Mouse (Mus musculus) lung, embryonic 14.5 days (tissue): Measurements from ENCODE around the gene Osbp2. TPM values are rescaled to one million over a fixed set of nuclear protein-coding genes. Genes with fewer than 3 reads are reported as not detected.

Source experiments
- ATAC-seq: fragments of 200-750 bp; cut with Nextera tagmentation; 2 replicates; pipeline ENCODE4 v1.8.0; 2017; ENCODE audit warnings: mild to moderate bottlenecking, moderate TSS enrichment, moderate library complexity; ENCODE audit not compliant: insufficient read depth
- DNase-seq: peaks from one replicate; pipeline ENCODE4 v3.0.0-alpha.2; 2015
- H3K27ac ChIP-seq: fragments of 300-500 bp; sonication (generic); 2 replicates; pipeline ENCODE4 v1.5.1; 2014; ENCODE audit warnings: low read depth, mild to moderate bottlenecking, moderate library complexity
- H3K27me3 ChIP-seq: fragments of 300-500 bp; sonication (generic); 2 replicates; pipeline ENCODE4 v1.6.1; 2014; ENCODE audit warnings: low read length, control low read depth; ENCODE audit not compliant: insufficient read depth
- H3K36me3 ChIP-seq: fragments of 300-500 bp; sonication (generic); 2 replicates; pipeline ENCODE4 v1.6.1; 2014; ENCODE audit warnings: control low read depth; ENCODE audit not compliant: insufficient read depth
- H3K4me1 ChIP-seq: fragments of 300-500 bp; sonication (generic); 2 replicates; pipeline ENCODE4 v1.6.1; 2014; ENCODE audit warnings: antibody characterized with exemption, control low read depth; ENCODE audit not compliant: insufficient read depth
- H3K4me2 ChIP-seq: fragments of 300-500 bp; sonication (generic); 2 replicates; pipeline ENCODE4 v1.6.1; 2014; ENCODE audit warnings: mild to moderate bottlenecking
- H3K4me3 ChIP-seq: fragments of 300-500 bp; sonication (generic); 2 replicates; pipeline ENCODE4 v1.5.1; 2014; ENCODE audit warnings: low read depth, low read length
- H3K9ac ChIP-seq: fragments of 300-500 bp; sonication (generic); 2 replicates; pipeline ENCODE4 v1.6.1; 2014
- H3K9me3 ChIP-seq: fragments of 300-500 bp; sonication (generic); 2 replicates; pipeline ENCODE4 v1.6.1; 2016; ENCODE audit warnings: low read depth, low read length, control low read depth
- CTCF ChIP-seq: IDR thresholded peaks from 2 replicates; pipeline ENCODE4 v1.5.1; 2016; ENCODE audit warnings: antibody characterized with exemption, low read depth
- WGBS: fragments of 180-500 bp; shearing (Covaris S2); extraction: QIAGEN DNeasy Blood & Tissue Kit; methylation state at CpG from one replicate; pipeline ENCODE4 v1.1.7; 2014; 5-methylcytosine and 5-hydroxymethylcytosine counted together
- polyA plus RNA-seq: library from polyadenylated mRNA; unstranded; fragments of >200 nt; fragmentation: Nextera tagmentation; extraction: Ambion mirVana; gene quantifications from 2 replicates; pipeline ENCODE4 v1.2.1, GENCODE M21; 2014

Gene Osbp2
- polyA plus RNA-seq, 1 experiment from 2014 or later: 0.46 TPM

DNA sequence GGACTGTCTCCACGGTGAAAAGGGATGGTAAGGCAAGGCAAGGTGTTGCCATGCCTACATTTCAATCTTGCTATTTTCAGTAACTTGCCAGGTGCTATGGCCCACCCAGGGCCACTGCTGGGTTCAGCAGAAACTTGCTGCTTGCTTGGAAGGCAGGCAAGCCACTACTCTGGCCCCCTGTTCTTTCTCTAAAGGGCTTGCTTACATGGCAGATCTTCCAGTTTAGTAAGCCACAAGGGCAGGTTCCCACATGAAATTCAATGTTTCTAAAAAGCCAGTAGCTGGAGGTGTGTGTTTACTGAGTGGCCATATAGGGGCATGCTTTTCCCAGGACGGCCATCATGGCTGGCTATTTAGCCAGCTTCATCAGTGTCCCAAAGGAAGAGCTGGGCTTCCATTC is 172.0 kb downstream of the Osbp2 start:
- H3K4me1 ChIP-seq: no peaks in the 10 kb centered on the region
- no peak overlapping the region for H3K4me3 ChIP-seq
- H3K27ac ChIP-seq: no peak overlapping the region
- 85% methylated on average over 2 of the region's 2 CpGs for WGBS
- DNase-seq (no peak), ATAC-seq (no peak)
- H3K27me3 ChIP-seq: no peaks in the 10 kb centered on the region
- no peak for TF ChIP-seq CTCF
- H3K36me3 ChIP-seq: peaks cover 52% of the 10 kb centered on the region
- H3K9ac ChIP-seq: no peak overlapping the region
- no peak overlapping the region for H3K4me2 ChIP-seq
- H3K9me3 ChIP-seq: no peaks in the 10 kb centered on the region

DNA sequence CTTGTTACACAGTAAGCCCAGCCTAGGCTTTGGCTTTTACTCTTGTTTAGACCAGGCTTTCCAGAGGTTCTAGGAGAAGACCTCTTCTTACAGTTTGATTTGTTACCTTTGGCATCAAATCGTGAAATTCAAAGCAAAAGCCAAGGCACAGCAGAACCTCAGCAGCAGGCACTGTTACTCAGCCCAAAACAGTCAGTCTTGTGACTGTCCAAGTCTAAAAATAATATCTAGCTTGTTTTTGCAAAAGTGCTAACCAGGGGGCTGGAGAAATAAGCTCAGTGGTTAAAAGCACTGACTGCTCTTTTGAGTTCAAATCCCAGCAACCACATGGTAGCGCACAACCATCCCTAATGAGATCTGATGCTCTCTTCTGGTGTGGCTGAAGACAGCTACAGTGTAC is 176.8 kb downstream of the Osbp2 start:
- H3K27me3 ChIP-seq: no peaks in the 10 kb centered on the region
- peaks cover 97% of the 10 kb centered on the region for H3K36me3 ChIP-seq
- no peak overlapping the region for H3K4me3 ChIP-seq
- H3K9me3 ChIP-seq: no peaks in the 10 kb centered on the region
- DNase-seq: no peak
- no peak for TF ChIP-seq CTCF
- H3K4me1 ChIP-seq: no peaks in the 10 kb centered on the region
- H3K9ac ChIP-seq: no peak overlapping the region
- H3K4me2 ChIP-seq: no peak overlapping the region
- no peak for ATAC-seq
- no peak overlapping the region for H3K27ac ChIP-seq
- WGBS: 76% methylated on average over 2 of the region's 2 CpGs

DNA sequence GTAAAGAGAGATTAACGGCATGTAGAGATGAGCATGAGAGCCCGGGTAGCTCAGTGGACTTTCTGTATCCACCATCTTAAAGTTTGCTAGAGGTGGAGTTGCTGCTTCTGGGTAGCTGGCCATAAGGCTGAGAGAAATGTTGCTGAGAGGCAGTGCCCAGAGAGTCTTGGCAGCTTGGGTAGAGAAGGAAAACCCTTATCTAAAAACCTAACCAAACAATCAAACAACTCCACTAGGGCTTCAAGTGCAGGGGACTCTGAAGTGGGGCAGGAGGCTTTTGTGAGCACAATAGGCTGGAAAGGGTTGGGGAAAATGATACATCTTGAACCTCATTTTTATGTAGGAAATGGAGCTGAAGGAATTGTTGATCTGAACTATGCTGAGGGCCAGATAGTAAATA is 177.4 kb downstream of the Osbp2 start:
- Histone ChIP-seq H3K36me3 (peaks cover 97% of the 10 kb centered on the region), H3K9me3 (no peaks in the 10 kb centered on the region), H3K9ac (no peak overlapping the region), H3K4me3 (no peak overlapping the region), H3K4me2 (no peak overlapping the region), H3K27ac (no peak overlapping the region), H3K4me1 (no peaks in the 10 kb centered on the region), H3K27me3 (no peaks in the 10 kb centered on the region)
- DNase-seq (no peak), ATAC-seq (no peak)
- 71% methylated on average over 2 of the region's 2 CpGs for WGBS
- TF ChIP-seq CTCF: no peak

DNA sequence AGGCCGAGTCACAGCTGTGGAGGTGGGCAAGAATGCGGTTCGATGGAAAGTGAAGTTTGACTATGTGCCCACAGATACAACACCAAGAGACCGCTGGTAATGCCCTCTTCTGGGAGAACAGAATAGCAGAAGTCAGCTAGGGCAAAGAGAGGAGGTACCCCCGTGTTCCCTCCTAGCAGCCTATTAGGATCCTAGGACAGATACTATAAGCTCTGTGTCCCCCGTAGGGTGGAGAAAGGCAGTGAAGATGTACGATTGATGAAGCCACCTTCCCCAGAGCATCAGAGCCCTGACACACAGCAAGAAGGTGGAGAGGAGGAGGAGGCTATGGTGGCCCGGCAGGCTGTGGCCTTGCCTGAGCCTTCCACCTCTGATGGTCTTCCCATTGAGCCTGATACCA is 178.3 kb downstream of the Osbp2 start:
- Histone ChIP-seq H3K27ac (no peak overlapping the region), H3K9me3 (no peaks in the 10 kb centered on the region), H3K36me3 (peaks cover 96% of the 10 kb centered on the region), H3K27me3 (no peaks in the 10 kb centered on the region), H3K9ac (no peak overlapping the region), H3K4me1 (no peaks in the 10 kb centered on the region), H3K4me2 (no peak overlapping the region), H3K4me3 (no peak overlapping the region)
- no peak for ATAC-seq
- no peak for DNase-seq
- TF ChIP-seq CTCF: no peak
- WGBS: 87% methylated on average over 8 of the region's 8 CpGs

DNA sequence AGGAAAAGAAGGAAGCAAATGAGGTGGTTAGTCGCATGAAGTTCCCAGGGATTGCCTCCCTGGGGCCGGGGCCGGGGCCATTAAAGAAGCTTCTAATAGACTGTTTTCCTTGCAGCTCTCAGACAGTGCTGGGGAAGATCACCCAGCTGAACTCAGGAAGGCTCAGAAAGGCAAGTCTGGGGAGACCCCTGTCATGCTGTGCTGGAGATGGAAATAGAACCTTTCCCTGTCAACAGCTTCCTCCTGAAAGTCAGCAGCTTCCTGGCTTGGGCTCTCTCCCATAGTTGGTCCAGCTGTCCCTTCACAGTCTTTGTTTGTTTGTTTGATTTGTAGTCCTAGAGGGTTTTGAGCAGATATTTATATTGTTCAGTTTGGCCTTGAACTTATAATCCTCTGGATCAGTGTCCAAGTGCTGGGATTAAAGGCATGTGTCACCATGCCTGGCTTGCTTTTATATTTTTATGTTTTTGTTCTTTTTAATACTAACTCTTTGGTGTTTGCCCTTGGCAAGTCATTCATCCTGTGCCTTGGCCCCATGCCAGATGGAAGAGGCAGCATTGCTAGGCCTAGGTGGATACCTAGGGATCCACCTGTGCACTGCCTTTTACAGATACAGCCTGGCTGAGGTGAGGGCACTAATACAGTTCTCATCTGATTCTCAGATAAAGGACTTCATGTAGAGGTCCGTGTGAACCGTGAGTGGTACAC is 178.8 kb downstream of the Osbp2 start:
- Histone ChIP-seq H3K9ac (no peak overlapping the region), H3K36me3 (peaks cover 96% of the 10 kb centered on the region), H3K27me3 (no peaks in the 10 kb centered on the region), H3K9me3 (no peaks in the 10 kb centered on the region), H3K27ac (no peak overlapping the region), H3K4me1 (no peaks in the 10 kb centered on the region), H3K4me2 (no peak overlapping the region), H3K4me3 (no peak overlapping the region)
- DNase-seq: no peak
- 87% methylated on average over 5 of the region's 5 CpGs for WGBS
- no peak for ATAC-seq
- TF ChIP-seq CTCF: no peak

DNA sequence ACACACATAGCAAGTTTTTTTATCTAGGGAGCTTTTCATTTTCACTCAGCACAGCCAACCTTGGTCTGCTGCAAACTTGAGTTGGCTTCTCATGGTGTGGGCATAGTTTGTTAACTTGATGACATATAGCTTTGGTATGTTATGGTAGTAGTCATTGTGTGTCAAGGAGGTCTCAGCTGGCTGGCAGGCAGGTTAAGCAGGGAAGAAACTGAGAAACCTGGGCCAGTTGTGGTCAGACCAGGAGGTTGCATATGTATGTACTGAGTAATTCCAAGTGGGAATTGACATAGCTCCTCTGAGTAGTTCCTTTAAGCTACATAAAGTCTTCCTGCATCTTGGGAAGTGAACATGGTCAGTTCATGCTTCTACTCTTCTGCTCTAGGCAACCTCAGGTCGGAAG is 179.5 kb downstream of the Osbp2 start:
- 80% methylated on average over 1 of the region's 1 CpGs for WGBS
- Histone ChIP-seq H3K36me3 (peaks cover 96% of the 10 kb centered on the region), H3K4me2 (no peak overlapping the region), H3K4me3 (no peak overlapping the region), H3K27ac (no peak overlapping the region), H3K4me1 (no peaks in the 10 kb centered on the region), H3K9me3 (no peaks in the 10 kb centered on the region), H3K27me3 (no peaks in the 10 kb centered on the region), H3K9ac (no peak overlapping the region)
- no peak for TF ChIP-seq CTCF
- no peak for ATAC-seq
- no peak for DNase-seq

DNA sequence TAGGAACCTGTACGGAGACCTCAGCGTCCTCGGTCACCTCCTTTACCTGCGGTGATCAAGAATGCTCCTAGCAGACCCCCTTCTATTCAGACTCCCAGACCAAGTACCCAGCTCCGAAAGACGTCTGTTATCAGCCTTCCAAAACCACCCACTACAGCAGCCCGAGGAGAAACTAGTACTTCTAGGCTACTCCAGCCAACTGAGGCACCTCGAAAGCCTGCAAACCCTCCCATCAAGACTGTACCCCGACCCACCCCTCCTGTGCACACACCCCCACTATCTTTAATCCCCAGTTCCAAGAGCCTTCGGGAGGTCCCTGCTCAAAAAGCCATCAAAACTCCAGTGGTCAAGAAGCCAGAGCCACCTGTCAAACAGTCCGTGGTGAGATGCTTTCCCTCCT is 180.0 kb downstream of the Osbp2 start:
- Histone ChIP-seq H3K27ac (no peak overlapping the region), H3K9me3 (no peaks in the 10 kb centered on the region), H3K4me2 (no peak overlapping the region), H3K9ac (no peak overlapping the region), H3K27me3 (no peaks in the 10 kb centered on the region), H3K4me3 (no peak overlapping the region), H3K4me1 (no peaks in the 10 kb centered on the region), H3K36me3 (peaks cover 96% of the 10 kb centered on the region)
- no peak for ATAC-seq
- TF ChIP-seq CTCF: no peak
- DNase-seq: no peak
- WGBS: 94% methylated on average over 11 of the region's 11 CpGs
